Mouse (Mus musculus): ENCODE measurements around the gene Ces1a.

The Ces1a gene

DNA sequence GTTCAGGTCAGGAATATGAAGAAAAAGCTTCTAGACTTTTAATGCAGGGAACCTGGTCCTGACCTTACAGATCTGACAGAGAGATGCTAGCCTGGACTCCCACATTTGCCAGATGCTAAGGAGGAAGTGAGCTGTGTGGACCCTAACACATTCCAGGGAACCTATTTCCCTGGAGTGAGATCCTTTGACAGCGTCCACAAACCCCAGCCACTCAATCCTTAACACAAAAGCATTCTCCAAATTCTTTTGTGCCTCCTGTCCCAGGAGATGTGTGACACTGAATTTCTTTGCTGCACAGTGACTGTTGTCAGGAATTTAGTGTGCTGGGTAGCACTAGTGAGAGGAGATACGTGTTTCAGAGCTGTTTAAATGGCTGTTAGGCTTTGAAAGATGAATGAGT is 9.2 kb downstream of the Ces1a start:
- Histone ChIP-seq H3K27me3 (ENCODE audit: control insufficient read depth, insufficient read depth, low read length, poor library complexity, severe bottlenecking) (no peaks in the 10 kb centered on the region), H3K36me3 (ENCODE audit: control insufficient read depth, insufficient read depth, low read length, poor library complexity, severe bottlenecking) (no peaks in the 10 kb centered on the region)
- no peak for DNase-seq (ENCODE audit: low read depth, low spot score)

DNA sequence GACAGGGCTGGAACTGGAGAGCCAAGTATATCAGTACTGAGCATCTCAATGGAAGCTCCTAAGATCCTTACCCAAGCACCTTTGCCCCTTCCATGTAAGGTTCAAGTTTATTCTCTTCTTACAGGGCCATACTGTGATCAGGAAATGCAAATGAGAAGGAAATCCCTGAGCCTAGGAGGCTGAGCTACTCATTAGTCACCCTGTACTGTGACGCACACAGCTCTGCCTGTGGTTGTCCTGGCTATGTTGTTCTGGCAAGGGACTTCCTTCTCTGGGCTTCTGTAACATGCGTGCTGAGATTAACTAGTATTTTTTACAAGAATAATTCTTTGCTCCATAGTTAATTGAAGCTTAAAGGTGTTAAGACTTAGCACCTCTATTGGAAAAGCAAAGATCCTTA is 17.3 kb downstream of the Ces1a start:
- H3K27me3 ChIP-seq (ENCODE audit: control insufficient read depth, insufficient read depth, low read length, poor library complexity, severe bottlenecking) = no peaks in the 10 kb centered on the region
- H3K36me3 ChIP-seq (ENCODE audit: control insufficient read depth, insufficient read depth, low read length, poor library complexity, severe bottlenecking) = no peaks in the 10 kb centered on the region
- no peak for DNase-seq (ENCODE audit: low read depth, low spot score)

DNA sequence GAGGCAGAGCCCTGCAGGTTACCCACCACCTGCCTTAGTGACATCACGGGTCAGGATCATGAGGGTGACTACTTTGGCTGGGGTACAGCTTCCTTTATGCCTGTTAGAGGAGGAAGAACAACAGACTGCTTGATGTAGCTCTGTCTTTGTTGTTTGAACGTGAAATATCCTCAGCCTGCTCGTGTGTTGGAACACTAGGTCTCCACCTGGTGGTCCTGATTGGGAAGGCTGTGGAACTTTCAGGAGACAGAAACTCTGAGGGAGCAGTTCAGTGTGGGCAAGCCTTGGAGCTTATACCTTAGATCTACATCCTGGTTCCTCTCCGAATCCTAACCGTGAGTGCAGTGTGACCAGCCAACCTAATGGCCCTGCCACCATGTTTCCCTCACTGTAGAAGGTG is 26.3 kb downstream of the Ces1a start:
- Histone ChIP-seq H3K36me3 (ENCODE audit: control insufficient read depth, insufficient read depth, low read length, poor library complexity, severe bottlenecking) (no peaks in the 10 kb centered on the region), H3K27me3 (ENCODE audit: control insufficient read depth, insufficient read depth, low read length, poor library complexity, severe bottlenecking) (no peaks in the 10 kb centered on the region)
- no peak for DNase-seq (ENCODE audit: low read depth, low spot score)

DNA sequence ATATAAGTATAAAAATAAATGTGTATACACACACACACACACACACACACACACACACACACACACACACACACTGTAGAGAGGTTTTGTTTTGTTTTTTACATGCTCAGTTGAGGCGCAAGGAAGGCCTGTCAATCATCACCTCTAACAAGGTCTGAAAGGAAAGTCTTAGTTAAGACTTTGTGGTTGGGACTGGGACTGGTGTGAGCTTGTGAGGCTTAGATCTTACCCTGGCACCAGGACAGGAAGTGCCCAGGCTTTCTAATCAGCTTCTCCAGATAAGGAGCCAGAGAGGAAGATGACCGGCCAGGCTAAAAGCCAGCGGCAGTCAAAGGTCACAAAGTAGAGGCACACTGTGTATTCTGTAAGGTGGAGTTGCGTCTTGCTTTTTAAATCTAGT is 33.7 kb downstream of the Ces1a start:
- DNase-seq (ENCODE audit: low read depth, low spot score) = no peak
- Histone ChIP-seq H3K36me3 (ENCODE audit: control insufficient read depth, insufficient read depth, low read length, poor library complexity, severe bottlenecking) (no peaks in the 10 kb centered on the region), H3K27me3 (ENCODE audit: control insufficient read depth, insufficient read depth, low read length, poor library complexity, severe bottlenecking) (no peaks in the 10 kb centered on the region)

DNA sequence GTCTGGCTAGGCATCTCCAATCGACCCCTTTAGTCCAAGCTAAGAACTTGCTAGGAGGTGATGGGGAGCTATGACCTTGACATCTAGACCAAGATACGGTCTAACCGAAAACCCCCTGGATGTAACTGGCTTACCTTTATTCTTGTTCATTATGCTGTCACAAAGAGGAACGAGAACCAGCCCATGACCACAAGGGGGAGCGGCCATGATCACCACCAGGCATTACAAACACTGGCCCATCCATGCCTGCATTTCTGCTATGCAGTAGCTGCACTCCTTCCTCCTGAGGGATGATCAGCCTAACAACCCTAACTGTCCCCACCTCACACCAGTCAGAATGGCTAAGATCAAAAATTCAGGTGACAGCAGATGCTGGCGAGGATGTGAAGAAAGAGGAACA is 35.8 kb downstream of the Ces1a start:
- H3K36me3 ChIP-seq (ENCODE audit: control insufficient read depth, insufficient read depth, low read length, poor library complexity, severe bottlenecking) = no peaks in the 10 kb centered on the region
- DNase-seq (ENCODE audit: low read depth, low spot score) = peak; percentile 4
- H3K27me3 ChIP-seq (ENCODE audit: control insufficient read depth, insufficient read depth, low read length, poor library complexity, severe bottlenecking) = no peaks in the 10 kb centered on the region

DNA sequence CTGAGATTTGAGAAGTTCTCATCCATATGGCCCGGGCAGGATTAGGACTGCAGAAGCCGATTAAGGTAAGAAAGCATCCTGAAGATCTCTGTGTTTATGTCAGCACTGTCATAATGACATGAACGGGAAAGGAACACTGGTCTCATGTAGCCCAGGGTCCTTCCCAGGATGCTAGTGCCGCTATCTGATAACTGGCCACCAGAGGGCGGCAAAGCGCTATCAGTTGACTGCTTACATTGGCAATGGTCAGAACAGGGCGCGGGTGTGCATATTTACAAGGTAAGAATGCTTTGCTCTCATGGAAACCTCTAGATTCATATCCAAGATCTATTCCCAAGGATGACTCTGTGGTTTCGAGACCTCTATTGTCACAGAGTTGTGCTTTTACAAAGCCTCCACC is 36.6 kb downstream of the Ces1a start:
- DNase-seq (ENCODE audit: low read depth, low spot score) = peak; percentile 64
- H3K36me3 ChIP-seq (ENCODE audit: control insufficient read depth, insufficient read depth, low read length, poor library complexity, severe bottlenecking) = no peaks in the 10 kb centered on the region
- no peaks in the 10 kb centered on the region for H3K27me3 ChIP-seq (ENCODE audit: control insufficient read depth, insufficient read depth, low read length, poor library complexity, severe bottlenecking)

DNA sequence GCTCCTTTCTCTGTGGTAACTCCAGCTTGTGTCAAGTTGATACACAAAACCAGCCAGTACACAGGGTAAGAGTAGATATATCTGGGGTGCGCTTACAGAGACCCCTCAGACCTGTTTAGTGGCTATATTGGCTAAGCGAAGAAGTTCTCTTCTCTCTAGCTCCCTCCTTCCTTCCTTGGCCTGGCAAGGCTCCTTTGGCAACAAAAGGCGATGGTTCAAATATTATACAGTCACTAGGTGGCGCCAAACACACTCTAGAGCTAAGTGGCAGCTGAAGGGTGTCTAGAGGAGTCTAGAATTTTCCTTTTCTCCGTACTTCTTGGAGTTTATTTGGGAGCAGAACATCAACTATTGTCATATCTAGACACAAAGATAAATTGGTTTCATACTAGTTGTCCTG is 37.7 kb downstream of the Ces1a start:
- H3K36me3 ChIP-seq (ENCODE audit: control insufficient read depth, insufficient read depth, low read length, poor library complexity, severe bottlenecking) = no peaks in the 10 kb centered on the region
- peak; percentile 36 for DNase-seq (ENCODE audit: low read depth, low spot score)
- H3K27me3 ChIP-seq (ENCODE audit: control insufficient read depth, insufficient read depth, low read length, poor library complexity, severe bottlenecking) = no peaks in the 10 kb centered on the region

DNA sequence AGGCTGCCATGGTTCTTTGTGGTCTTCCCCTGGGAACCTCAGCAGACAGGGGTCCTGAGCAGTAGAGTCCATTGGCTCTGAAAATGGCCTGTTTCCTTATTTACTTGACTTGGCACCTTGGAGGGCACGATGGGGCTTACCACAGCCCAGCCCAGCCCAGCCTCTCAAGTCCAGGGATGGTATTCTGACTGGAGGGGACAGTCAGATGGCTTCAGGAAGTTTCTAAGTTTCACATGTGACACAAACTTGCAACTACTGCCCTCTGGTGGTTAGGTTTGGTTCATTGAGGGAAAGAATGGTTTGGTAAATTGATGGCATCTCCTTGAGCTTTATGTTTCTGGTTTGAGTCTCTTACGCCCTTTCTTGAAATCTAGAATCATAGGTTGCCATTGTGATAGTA is 49.4 kb downstream of the Ces1a start:
- Histone ChIP-seq H3K36me3 (ENCODE audit: control insufficient read depth, insufficient read depth, low read length, poor library complexity, severe bottlenecking) (no peaks in the 10 kb centered on the region), H3K27me3 (ENCODE audit: control insufficient read depth, insufficient read depth, low read length, poor library complexity, severe bottlenecking) (no peaks in the 10 kb centered on the region)
- DNase-seq (ENCODE audit: low read depth, low spot score) = peak; percentile 63

DNA sequence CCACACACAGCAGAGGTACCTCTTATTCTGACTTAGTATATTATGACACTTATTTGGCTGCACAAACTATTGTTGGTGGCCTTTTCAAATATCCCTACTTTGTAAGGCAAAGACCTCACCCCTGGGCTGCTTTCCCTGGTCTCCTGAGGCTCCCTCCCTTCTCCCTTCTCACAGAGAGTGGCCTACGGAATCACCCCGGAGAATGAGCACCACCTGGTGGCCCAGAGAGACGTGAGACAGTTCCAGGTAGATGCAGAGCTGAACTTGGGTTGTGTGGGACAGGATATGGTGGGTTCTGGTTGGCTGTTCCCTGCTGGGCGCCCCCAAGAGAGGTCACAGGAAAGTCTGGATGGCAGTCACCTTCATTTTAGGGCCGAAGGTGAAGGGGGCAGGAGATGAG is 51.2 kb downstream of the Ces1a start:
- H3K27me3 ChIP-seq (ENCODE audit: control insufficient read depth, insufficient read depth, low read length, poor library complexity, severe bottlenecking) = no peaks in the 10 kb centered on the region

DNA sequence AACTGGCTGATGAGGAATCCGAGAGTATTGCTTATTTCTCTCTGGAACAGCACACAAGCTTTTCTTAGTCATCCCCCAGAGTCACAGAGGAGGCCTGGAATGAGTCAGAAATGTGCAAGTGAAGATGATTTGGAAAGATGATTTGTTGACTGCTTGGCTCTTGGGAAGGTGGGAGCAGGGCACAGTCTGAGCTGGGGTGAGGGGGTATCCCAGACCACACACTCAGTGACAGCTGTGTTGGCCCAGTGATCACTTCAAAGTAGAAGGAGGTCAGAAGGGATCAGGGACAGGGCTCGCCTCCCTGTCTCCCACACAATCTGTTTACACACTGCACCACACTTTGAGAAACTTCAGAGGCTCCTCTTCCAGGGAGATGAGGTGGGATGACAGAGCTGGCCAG is 63.6 kb downstream of the Ces1a start:
- Histone ChIP-seq H3K36me3 (ENCODE audit: control insufficient read depth, insufficient read depth, low read length, poor library complexity, severe bottlenecking) (no peaks in the 10 kb centered on the region), H3K27me3 (ENCODE audit: control insufficient read depth, insufficient read depth, low read length, poor library complexity, severe bottlenecking) (no peaks in the 10 kb centered on the region)
- no peak for DNase-seq (ENCODE audit: low read depth, low spot score)

More for the DNA sequence above, 51.2 kb downstream of the Ces1a start:
- no peaks in the 10 kb centered on the region for H3K36me3 ChIP-seq (ENCODE audit: control insufficient read depth, insufficient read depth, low read length, poor library complexity, severe bottlenecking)
- peak; percentile 15 for DNase-seq (ENCODE audit: low read depth, low spot score)

DNA sequence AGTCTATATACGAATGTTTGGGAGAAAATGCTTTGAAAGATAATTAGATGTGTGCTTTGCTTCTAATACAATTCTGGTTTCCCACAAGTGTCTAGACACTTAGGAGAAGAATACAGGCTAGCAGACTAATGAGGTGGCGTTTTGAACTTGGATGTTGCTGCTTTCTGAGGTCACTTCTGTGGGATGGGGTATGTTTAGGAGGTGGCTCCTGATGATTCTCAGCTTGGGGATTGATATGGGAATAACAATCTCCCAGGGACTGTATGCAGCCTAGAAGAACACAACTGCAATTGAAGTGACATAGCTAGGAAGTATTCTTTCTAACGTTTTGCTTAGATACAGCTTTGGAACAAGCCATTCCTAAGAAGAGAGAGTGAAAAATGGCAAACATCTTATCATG is 65.5 kb downstream of the Ces1a start:
- Histone ChIP-seq H3K36me3 (ENCODE audit: control insufficient read depth, insufficient read depth, low read length, poor library complexity, severe bottlenecking) (no peaks in the 10 kb centered on the region), H3K27me3 (ENCODE audit: control insufficient read depth, insufficient read depth, low read length, poor library complexity, severe bottlenecking) (no peaks in the 10 kb centered on the region)
- no peak for DNase-seq (ENCODE audit: low read depth, low spot score)

DNA sequence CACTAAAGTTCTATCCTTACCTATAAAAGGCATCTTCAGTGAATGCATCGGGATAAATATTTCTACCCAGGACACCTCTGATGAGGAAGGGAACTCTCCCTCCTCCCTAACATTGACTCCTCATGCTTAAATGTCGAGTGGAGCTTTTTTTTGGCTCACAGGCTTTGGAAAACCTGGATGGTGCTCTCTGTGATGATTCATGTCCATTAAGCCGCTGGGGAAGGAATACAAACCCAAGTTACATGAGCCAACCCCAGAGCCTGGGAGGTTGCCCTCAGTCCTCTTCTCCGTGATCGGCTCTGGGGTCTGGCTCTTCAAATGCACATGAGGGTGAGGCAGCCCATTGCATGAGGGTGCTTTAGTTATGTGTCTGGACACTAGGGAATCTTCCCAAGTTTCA is 71.3 kb downstream of the Ces1a start:
- DNase-seq (ENCODE audit: low read depth, low spot score) = no peak
- no peaks in the 10 kb centered on the region for H3K36me3 ChIP-seq (ENCODE audit: control insufficient read depth, insufficient read depth, low read length, poor library complexity, severe bottlenecking)

DNA sequence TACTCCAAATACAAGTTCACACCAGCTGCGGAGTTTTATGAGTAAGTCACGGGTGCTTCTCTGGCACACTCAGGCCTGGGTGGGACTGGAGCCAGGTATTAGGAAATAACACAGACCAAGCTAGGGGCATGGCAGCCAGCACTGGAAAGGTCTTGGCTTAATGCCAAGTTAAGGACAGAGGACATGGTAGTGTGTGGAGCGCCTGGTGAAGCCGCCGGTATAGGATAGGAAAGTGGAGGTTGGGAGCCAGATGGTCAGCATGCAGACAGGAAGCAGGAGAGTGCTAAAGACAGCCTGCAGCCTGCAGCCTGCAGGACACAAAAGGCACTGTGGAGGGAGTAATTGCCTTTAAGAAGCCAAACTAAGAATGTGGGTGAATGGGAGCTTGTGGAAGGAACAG is 75.0 kb downstream of the Ces1a start:
- Histone ChIP-seq H3K36me3 (ENCODE audit: control insufficient read depth, insufficient read depth, low read length, poor library complexity, severe bottlenecking) (no peaks in the 10 kb centered on the region), H3K27me3 (ENCODE audit: control insufficient read depth, insufficient read depth, low read length, poor library complexity, severe bottlenecking) (no peaks in the 10 kb centered on the region)
- DNase-seq (ENCODE audit: low read depth, low spot score) = no peak

More for the DNA sequence above, 71.3 kb downstream of the Ces1a start:
- H3K27me3 ChIP-seq (ENCODE audit: control insufficient read depth, insufficient read depth, low read length, poor library complexity, severe bottlenecking) = no peaks in the 10 kb centered on the region
